Mouse (Mus musculus): ENCODE measurements around the gene P2ry13. TPM values are rescaled to one million over a fixed set of nuclear protein-coding genes. Genes with fewer than 3 reads are reported as not detected.

P2ry13 gene
- total RNA-seq, 2 experiments from 2014 or later: 0.83 to 0.92 TPM

Other genes with a start within 250 kb of the P2ry13 start
- 1 to 10 TPM; 8.1 to 9.0 TPM for gene Med12l, start 205.1 kb downstream of the P2ry13 start, total RNA-seq (2021)
- under 1 TPM in 1 of 2 experiments, not detected in 1; 0.11 TPM for gene Gpr171, start 109.1 kb downstream of the P2ry13 start, total RNA-seq (2021)
- 1 to 10 TPM; 3.6 to 4.2 TPM for gene P2ry14, start 57.3 kb downstream of the P2ry13 start, total RNA-seq (2021)
- not detected for gene Gpr87, start 15.8 kb downstream of the P2ry13 start, total RNA-seq (2021)
- gene P2ry12, start 52.0 kb upstream of the P2ry13 start, total RNA-seq (2021): 1 to 10 TPM; 2.1 to 3.1 TPM
- 1 to 10 TPM; 2.8 to 4.2 TPM for gene Igsf10, start 133.5 kb upstream of the P2ry13 start, total RNA-seq (2021)

Data from heart, postnatal 25 days (tissue).